ENCODE assay signal across 9 mouse cellular contexts in the genomic region with DNA sequence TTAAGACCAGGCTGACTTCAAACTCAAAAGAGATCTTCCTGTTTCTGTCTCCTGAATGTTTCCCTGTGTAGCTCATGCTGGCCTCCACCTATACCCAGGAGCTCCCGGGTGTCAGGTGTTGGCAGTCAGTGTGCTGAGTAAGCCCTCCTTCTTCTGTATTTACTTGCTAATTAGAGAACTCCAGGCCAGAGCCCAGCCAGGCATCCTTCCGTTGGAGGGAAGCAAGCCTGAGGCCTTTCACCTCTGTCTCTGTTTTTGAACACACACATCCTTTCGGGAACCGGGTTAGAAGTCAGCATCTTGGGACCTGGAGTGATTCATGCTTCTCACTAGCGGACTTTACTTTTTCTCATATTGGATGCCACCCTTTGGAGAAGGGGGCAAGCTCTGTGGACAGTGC. TPM values are rescaled to one million over a fixed set of nuclear protein-coding genes. Genes with fewer than 3 reads are reported as not detected.
DNase-seq lines count a peak whose midpoint lies in the region; ATAC-seq and TF ChIP-seq lines count a peak whose summit lies in the region.
"Had no signal": no experiment of that assay in that cellular context is flagged by ENCODE, and none has a peak within 500 bp of the region (broad histone marks: within the 10 kb centered on the region; RNA-seq: fewer than 3 reads in every experiment).

No protein-coding gene starts in this region.

- H3K4me2 ChIP-seq in heart, embryonic 12.5 days: peak overlapping the region; percentile 95
- H3K4me2 ChIP-seq in intestine, embryonic 16.5 days (ENCODE audit: low read depth, low read length): peak overlapping the region; percentile 94
- peak overlapping the region; percentile 85 for H3K4me2 ChIP-seq in midbrain, embryonic 12.5 days (replicated peaks)

- WGBS in heart, embryonic 12.5 days: 70% methylated on average over 5 of the region's 5 CpGs
- 23% methylated on average over 5 of the region's 5 CpGs for WGBS in bone marrow, adult 2 months
- 67% methylated on average over 5 of the region's 5 CpGs for WGBS in intestine, embryonic 16.5 days
- 71% methylated on average over 5 of the region's 5 CpGs for WGBS in midbrain, embryonic 12.5 days

- no peak overlapping the region for H3K27ac ChIP-seq in heart, embryonic 12.5 days (ENCODE audit: poor library complexity, severe bottlenecking)
- no peak overlapping the region; the same call in 1 of the 2 replicates for H3K27ac ChIP-seq in bone marrow, adult 2 months (ENCODE audit: control insufficient read depth, insufficient read depth, low read depth, low read length, poor library complexity)
- no peak overlapping the region for H3K27ac ChIP-seq in intestine, embryonic 16.5 days (ENCODE audit: low read length)
- H3K27ac ChIP-seq in midbrain, embryonic 12.5 days (replicated peaks): no peak overlapping the region

- no peak for DNase-seq in heart, adult 11 months
- DNase-seq in right cerebral cortex, adult 2 months (ENCODE audit: low spot score in 2 of 2): no peak
- DNase-seq in adrenal gland, postnatal 10 days: no peak

- no peak for TF ChIP-seq POLR2A in bone marrow, adult 2 months (IDR thresholded peaks at IDR 0.05; ENCODE audit: borderline replicate concordance, control insufficient read depth, low read depth, low read length)

- no peak for TF ChIP-seq CTCF in bone marrow, adult 2 months (IDR thresholded peaks at IDR 0.05; ENCODE audit: control insufficient read depth, insufficient read depth, low read length)

- H3K4me1 ChIP-seq in heart, embryonic 12.5 days (replicated peaks): peaks cover 28% of the 10 kb centered on the region
- peaks cover 2% of the 10 kb centered on the region; the same call in 1 of the 2 replicates for H3K4me1 ChIP-seq in bone marrow, adult 2 months (ENCODE audit: control insufficient read depth, insufficient read depth, low read length)
- peaks cover 7% of the 10 kb centered on the region for H3K4me1 ChIP-seq in intestine, embryonic 16.5 days (ENCODE audit: control insufficient read depth, insufficient read depth, low read length)
- peaks cover 22% of the 10 kb centered on the region for H3K4me1 ChIP-seq in midbrain, embryonic 12.5 days

- no peaks in the 10 kb centered on the region for H3K27me3 ChIP-seq in heart, embryonic 12.5 days (replicated peaks)
- no peaks in the 10 kb centered on the region for H3K27me3 ChIP-seq in intestine, embryonic 16.5 days (replicated peaks; ENCODE audit: control insufficient read depth, insufficient read depth, low read length)
- H3K27me3 ChIP-seq in midbrain, embryonic 12.5 days: no peaks in the 10 kb centered on the region

- peak overlapping the region; percentile 86 for H3K4me3 ChIP-seq in heart, embryonic 12.5 days
- peak overlapping the region; percentile 10 for H3K4me3 ChIP-seq in bone marrow, adult 2 months (replicated peaks; ENCODE audit: control insufficient read depth, low read depth, low read length)
- H3K4me3 ChIP-seq in intestine, embryonic 16.5 days (ENCODE audit: low read length): peak overlapping the region; percentile 79
- H3K4me3 ChIP-seq in midbrain, embryonic 12.5 days: peak overlapping the region; percentile 80

- peaks cover 36% of the 10 kb centered on the region for H3K36me3 ChIP-seq in heart, embryonic 12.5 days
- peaks cover 11% of the 10 kb centered on the region for H3K36me3 ChIP-seq in intestine, embryonic 16.5 days (ENCODE audit: control insufficient read depth, insufficient read depth, low read length)
- H3K36me3 ChIP-seq in midbrain, embryonic 12.5 days: peaks cover 32% of the 10 kb centered on the region

- no peak for ATAC-seq in heart, embryonic 12.5 days (ENCODE audit: insufficient number of reproducible peaks, low FRiP score)
- ATAC-seq in intestine, embryonic 16.5 days: no peak
- ATAC-seq in midbrain, embryonic 12.5 days (ENCODE audit: low FRiP score, low read depth): no peak
- no peak for ATAC-seq in erythroid progenitor cell, adult 5-6 weeks (replicated peaks; ENCODE audit: low FRiP score, poor library complexity, severe bottlenecking)

- H3K9ac ChIP-seq in heart, embryonic 12.5 days: no peak overlapping the region
- peak overlapping the region; percentile 85 for H3K9ac ChIP-seq in intestine, embryonic 16.5 days (ENCODE audit: low read depth, low read length)
- peak overlapping the region; percentile 80; the same call in 1 of the 2 replicates for H3K9ac ChIP-seq in midbrain, embryonic 12.5 days (replicated peaks)

- H3K9me3 ChIP-seq in heart, embryonic 12.5 days (replicated peaks): 0 out of 2 replicates have a peak, but pooled peaks cover 4% of the 10 kb centered on the region
- 0 out of 2 replicates have a peak, but pooled peaks cover 3% of the 10 kb centered on the region for H3K9me3 ChIP-seq in intestine, embryonic 16.5 days (ENCODE audit: control insufficient read depth, low read length)
- peaks cover 4% of the 10 kb centered on the region; the same call in 1 of the 2 replicates for H3K9me3 ChIP-seq in midbrain, embryonic 12.5 days

RNA-seq across cellular contexts. Expression of a gene that starts 1.4 kb away (rescaled TPM):
- polyA plus RNA-seq in heart, embryonic 12.5 days (2016; fragmentation: Nextera tagmentation; extraction: Ambion mirVana): 14.5 TPM in 1 of 2 replicates, not detected in the other
- not detected in 2 replicates for polyA plus RNA-seq in bone marrow, adult 2 months (2011; ENCODE audit: insufficient read depth, insufficient read length, low replicate concordance, missing spikeins)
- polyA plus RNA-seq in intestine, embryonic 16.5 days (2015; fragmentation: Nextera tagmentation; extraction: Ambion mirVana): 1.9 TPM in 1 of 2 replicates, not detected in the other
- 7.7 and 19.3 TPM in 2 replicates for polyA plus RNA-seq in midbrain, embryonic 12.5 days (2016; fragmentation: Nextera tagmentation; extraction: Ambion mirVana)
- total RNA-seq in erythroid progenitor cell, adult 5-6 weeks (2015; ENCODE audit: low replicate concordance): not detected in 2 replicates
- total RNA-seq in erythroid progenitor cell, adult 5-6 weeks (2017; ENCODE audit: low replicate concordance): not detected in 2 replicates
- 10 to 100 TPM; 22.3 to 30.4 TPM for total RNA-seq in adrenal gland, postnatal 10 days (2021)
- polyA plus RNA-seq: large intestine, adult 2 months had no signal

RNA-seq across cellular contexts. Expression of a gene that starts 1.5 kb away (rescaled TPM):
- polyA plus RNA-seq in heart, embryonic 12.5 days (2016; fragmentation: Nextera tagmentation; extraction: Ambion mirVana): 177 and 184 TPM in 2 replicates
- polyA plus RNA-seq in bone marrow, adult 2 months (2011; ENCODE audit: insufficient read depth, insufficient read length, low replicate concordance, missing spikeins): 69.9 and 76.0 TPM in 2 replicates
- polyA plus RNA-seq in intestine, embryonic 16.5 days (2015; fragmentation: Nextera tagmentation; extraction: Ambion mirVana): 330 and 356 TPM in 2 replicates
- 304 and 325 TPM in 2 replicates for polyA plus RNA-seq in midbrain, embryonic 12.5 days (2016; fragmentation: Nextera tagmentation; extraction: Ambion mirVana)
- total RNA-seq in erythroid progenitor cell, adult 5-6 weeks (2015; ENCODE audit: low replicate concordance): 9.2 and 14.8 TPM in 2 replicates
- 21.1 and 33.6 TPM in 2 replicates for total RNA-seq in erythroid progenitor cell, adult 5-6 weeks (2017; ENCODE audit: low replicate concordance)
- total RNA-seq in adrenal gland, postnatal 10 days (2021): 100 to 1,000 TPM; 119 to 125 TPM

RNA-seq across cellular contexts. Expression of a gene that starts 14.6 kb away (rescaled TPM):
- 69.5 and 72.8 TPM in 2 replicates for polyA plus RNA-seq in heart, embryonic 12.5 days (2016; fragmentation: Nextera tagmentation; extraction: Ambion mirVana)
- 21.5 and 35.5 TPM in 2 replicates for polyA plus RNA-seq in bone marrow, adult 2 months (2011; ENCODE audit: insufficient read depth, insufficient read length, low replicate concordance, missing spikeins)
- polyA plus RNA-seq in intestine, embryonic 16.5 days (2015; fragmentation: Nextera tagmentation; extraction: Ambion mirVana): 61.5 and 68.6 TPM in 2 replicates
- 83.6 and 84.2 TPM in 2 replicates for polyA plus RNA-seq in midbrain, embryonic 12.5 days (2016; fragmentation: Nextera tagmentation; extraction: Ambion mirVana)
- 6.8 and 9.6 TPM in 2 replicates for total RNA-seq in erythroid progenitor cell, adult 5-6 weeks (2015; ENCODE audit: low replicate concordance)
- total RNA-seq in erythroid progenitor cell, adult 5-6 weeks (2017; ENCODE audit: low replicate concordance): 10.4 and 11.3 TPM in 2 replicates
- 10 to 100 TPM; 44.4 to 46.1 TPM for total RNA-seq in adrenal gland, postnatal 10 days (2021)

RNA-seq across cellular contexts. Expression of a gene that starts 25.9 kb away (rescaled TPM):
- polyA plus RNA-seq in heart, embryonic 12.5 days (2016; fragmentation: Nextera tagmentation; extraction: Ambion mirVana): 103 and 104 TPM in 2 replicates
- polyA plus RNA-seq in bone marrow, adult 2 months (2011; ENCODE audit: insufficient read depth, insufficient read length, low replicate concordance, missing spikeins): 38.1 and 67.0 TPM in 2 replicates
- 177 and 181 TPM in 2 replicates for polyA plus RNA-seq in intestine, embryonic 16.5 days (2015; fragmentation: Nextera tagmentation; extraction: Ambion mirVana)
- 62.4 and 69.4 TPM in 2 replicates for polyA plus RNA-seq in midbrain, embryonic 12.5 days (2016; fragmentation: Nextera tagmentation; extraction: Ambion mirVana)
- 62.5 and 73.9 TPM in 2 replicates for total RNA-seq in erythroid progenitor cell, adult 5-6 weeks (2015; ENCODE audit: low replicate concordance)
- 34.0 and 59.3 TPM in 2 replicates for total RNA-seq in erythroid progenitor cell, adult 5-6 weeks (2017; ENCODE audit: low replicate concordance)
- total RNA-seq in adrenal gland, postnatal 10 days (2021): 100 to 1,000 TPM; 160 to 178 TPM

Comparison
In these comparisons a context has a peak if more than half of its experiments do, and no peak if none do; other contexts are left out.
1. H3K4me3 ChIP-seq: peak in every context shown above with its lines; median percentile 86 in heart, embryonic 12.5 days; 80 in midbrain, embryonic 12.5 days; 79 in intestine, embryonic 16.5 days; 10 in bone marrow, adult 2 months.